Mouse (Mus musculus) bone marrow, adult 2 months (tissue): ENCODE data around the gene Serpinb1b.

ENCODE experiments used
- CTCF ChIP-seq: fragments of 200-500 bp; IDR thresholded peaks from 2 replicates; pipeline ENCODE4 v1.5.1; 2011; ENCODE audit warnings: low read length, control low read depth; ENCODE audit not compliant: control insufficient read depth, insufficient read depth
- POLR2A ChIP-seq: fragments of 200-500 bp; IDR thresholded peaks from 2 replicates; pipeline ENCODE4 v1.6.1; 2011; ENCODE audit warnings: low read depth, mild to moderate bottlenecking, control low read depth, low read length, borderline replicate concordance; ENCODE audit not compliant: control insufficient read depth

GRCm38 (mm10) chr13:33051697-33052096 lies 26.7 kb upstream of the Serpinb1b start:
- no peak for TF ChIP-seq CTCF
- no peak for TF ChIP-seq POLR2A
